Mouse (Mus musculus) gastrocnemius, adult 2 months (tissue): Measurements from ENCODE around the gene Naa20. TPM values are rescaled to one million over a fixed set of nuclear protein-coding genes. Genes with fewer than 3 reads are reported as not detected.

Experiments used
- DNase-seq: peaks from one replicate; pipeline ENCODE4 v3.0.0; 2022
- H3K27ac ChIP-seq: fragments of 200-600 bp; 2 replicates; pipeline ENCODE4 v1.8.1; 2022; ENCODE audit warnings: mild to moderate bottlenecking
- H3K4me3 ChIP-seq: fragments of 200-600 bp; 2 replicates; pipeline ENCODE4 v1.8.1; 2022; ENCODE audit warnings: mild to moderate bottlenecking, moderate library complexity
- CTCF ChIP-seq: fragments of 200-600 bp; IDR thresholded peaks from 2 replicates; pipeline ENCODE4 v1.8.1; 2022; ENCODE audit warnings: antibody characterized with exemption, mild to moderate bottlenecking, moderate library complexity
- intact Hi-C: fragments of 180-260 bp; cut with DNase I; formaldehyde crosslinking; loops from one replicate; pipeline ENCODE4 v1.15.1; 2025
- total RNA-seq, 2 experiments: library from RNA; stranded (reverse); gene quantifications; 2 replicates each; pipeline ENCODE4 v1.2.3; 2021

Naa20 gene
- total RNA-seq, 2 experiments from 2014 or later: 53.5 to 69.1 TPM

DNA sequence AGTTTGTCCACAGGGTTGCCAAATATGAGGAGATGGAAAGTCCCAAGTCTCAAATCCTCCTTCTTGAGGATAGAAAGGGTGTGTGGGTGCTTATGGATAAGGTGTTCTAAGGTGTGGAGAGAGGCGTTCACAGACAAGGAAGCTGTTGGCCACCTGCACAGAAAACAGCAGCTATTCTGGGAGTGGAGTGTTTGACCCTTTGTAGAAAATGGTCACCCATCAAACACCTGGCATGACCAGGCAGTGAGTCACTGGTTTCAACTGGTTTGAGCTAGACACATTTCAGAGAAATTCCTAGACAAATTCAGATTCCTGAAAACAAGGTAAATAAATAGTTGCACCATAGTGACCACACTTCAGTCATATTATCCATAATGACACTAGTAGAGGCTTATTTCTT lies 29.8 kb upstream of the Naa20 start:
- no peak for TF ChIP-seq CTCF
- H3K27ac ChIP-seq: peak overlapping the region; percentile 8; the same call in 1 of the 2 replicates
- intact Hi-C loops: no loop called here
- H3K4me3 ChIP-seq: no peak overlapping the region
- no peak for DNase-seq

GRCm38 (mm10) chr2:145873953-145874352 lies 27.9 kb upstream of the Naa20 start:
- Histone ChIP-seq H3K27ac (no peak overlapping the region), H3K4me3 (no peak overlapping the region)
- TF ChIP-seq CTCF: no peak
- no peak for DNase-seq
- intact Hi-C loops: no loop called here

GRCm38 (mm10) chr2:145874879-145875482 lies 26.9 kb upstream of the Naa20 start:
- intact Hi-C loops: no loop called here
- DNase-seq: no peak
- H3K4me3 ChIP-seq: no peak overlapping the region
- TF ChIP-seq CTCF: no peak
- H3K27ac ChIP-seq: no peak overlapping the region

DNA sequence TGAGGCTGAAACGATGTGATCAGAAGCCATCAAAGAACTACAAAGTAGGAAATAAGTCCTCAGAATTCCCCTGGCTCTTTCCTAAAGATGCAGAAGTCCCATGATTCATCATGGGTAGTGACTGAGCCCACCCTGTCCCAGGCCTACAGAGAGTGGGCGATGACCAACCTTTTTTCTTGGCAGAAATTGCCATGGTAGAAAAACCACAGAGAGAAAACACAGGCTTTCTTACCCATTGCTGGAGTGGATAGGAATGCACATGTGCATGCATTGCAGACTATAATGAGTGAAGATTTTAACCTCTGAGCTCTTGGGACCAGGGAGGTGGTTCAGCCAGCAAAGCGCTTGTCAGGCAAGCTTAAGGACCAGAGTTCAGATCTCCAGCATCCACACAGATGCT lies 24.7 kb upstream of the Naa20 start:
- TF ChIP-seq CTCF: no peak
- intact Hi-C loops: no loop called here
- H3K4me3 ChIP-seq: no peak overlapping the region
- H3K27ac ChIP-seq: no peak overlapping the region
- DNase-seq: no peak

DNA sequence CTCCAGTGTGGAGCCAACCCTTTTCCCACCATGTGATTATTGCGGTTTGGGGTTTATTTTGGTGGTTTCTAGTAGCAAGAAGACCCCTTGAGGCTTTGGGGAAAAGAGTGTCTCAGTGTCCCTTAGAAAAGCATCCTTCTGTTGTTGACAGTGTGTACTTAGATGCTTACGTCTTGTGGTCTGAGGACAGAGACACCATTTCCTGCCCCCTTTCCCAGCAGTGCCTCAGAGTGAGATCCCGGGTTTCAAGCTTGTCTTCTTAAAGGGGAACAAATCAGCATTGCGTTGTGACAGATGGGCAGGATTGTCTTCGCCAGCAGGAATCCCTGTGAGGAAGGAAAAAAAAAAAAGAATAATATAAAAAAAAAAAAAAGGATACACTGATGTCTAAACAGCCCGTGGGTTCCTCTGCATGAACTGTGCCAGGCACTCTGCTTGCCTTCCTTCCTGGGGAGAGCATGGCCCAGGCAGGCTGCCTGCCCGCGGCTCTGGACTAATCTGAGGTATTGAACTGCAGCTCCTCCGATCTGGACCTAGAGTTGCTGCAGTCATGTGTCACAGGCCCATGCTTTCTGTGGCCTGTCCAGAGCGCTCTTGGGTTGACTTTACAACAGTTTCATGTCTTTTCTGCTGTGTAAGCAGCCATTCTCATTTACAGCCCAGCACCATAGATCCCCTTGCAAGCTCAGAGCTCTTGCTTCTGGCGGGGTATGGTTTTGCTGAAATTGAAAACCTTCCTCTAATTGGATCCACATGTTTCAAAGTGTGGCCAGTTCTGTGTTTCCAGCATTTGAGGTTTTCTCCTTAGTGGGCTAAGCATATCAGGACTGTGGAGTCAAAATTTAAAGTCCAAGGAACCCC lies 20.8 kb upstream of the Naa20 start:
- peak overlapping the region; percentile 21 for H3K4me3 ChIP-seq
- no peak for TF ChIP-seq CTCF
- peak; percentile 57 for DNase-seq
- peak overlapping the region; percentile 82 for H3K27ac ChIP-seq
- intact Hi-C loops: loop anchor here (5.0 kb wide), 2 partner anchors 59 to 179 kb away; no protein-coding TSS in a partner anchor

- intact Hi-C loops: loop anchor here (5.0 kb wide), 2 partner anchors 60 to 180 kb away; no protein-coding TSS in a partner anchor
- H3K27ac ChIP-seq: peak overlapping the region; percentile 82
Measured at GRCm38 (mm10) chr2:145881932-145882331, 20.0 kb upstream of the Naa20 start.

GRCm38 (mm10) chr2:145882398-145882797 lies 19.5 kb upstream of the Naa20 start:
- peak; percentile 80 for TF ChIP-seq CTCF
- intact Hi-C loops: loop anchor here (5.0 kb wide), 2 partner anchors 60 to 180 kb away; no protein-coding TSS in a partner anchor
- Histone ChIP-seq H3K27ac (peak overlapping the region; percentile 92; the same call in 1 of the 2 replicates), H3K4me3 (no peak overlapping the region)
- no peak for DNase-seq

More at GRCm38 (mm10) chr2:145881932-145882331, 20.0 kb upstream of the Naa20 start:
- DNase-seq: no peak
- no peak overlapping the region for H3K4me3 ChIP-seq
- TF ChIP-seq CTCF: no peak

GRCm38 (mm10) chr2:145884036-145884912 lies 17.6 kb upstream of the Naa20 start:
- no peak for DNase-seq
- no peak for TF ChIP-seq CTCF
- Histone ChIP-seq H3K4me3 (peak overlapping the region; percentile 45), H3K27ac (peak overlapping the region; percentile 92)
- intact Hi-C loops: loop anchor here (2.0 to 5.0 kb wide), 3 partner anchors 21 to 182 kb away; no protein-coding TSS in a partner anchor

GRCm38 (mm10) chr2:145884913-145885785 lies 16.8 kb upstream of the Naa20 start:
- Histone ChIP-seq H3K27ac (peak overlapping the region; percentile 92), H3K4me3 (peak overlapping the region; percentile 45)
- intact Hi-C loops: loop anchor here (2.0 to 5.0 kb wide), 3 partner anchors 22 to 183 kb away; no protein-coding TSS in a partner anchor
- no peak for TF ChIP-seq CTCF
- peak; percentile 79 for DNase-seq

GRCm38 (mm10) chr2:145887937-145888765 lies 13.7 kb upstream of the Naa20 start:
- Histone ChIP-seq H3K4me3 (peak overlapping the region; percentile 46; the same call in 1 of the 2 replicates), H3K27ac (peak overlapping the region; percentile 92)
- TF ChIP-seq CTCF: peak; percentile 59
- peak; percentile 80 for DNase-seq
- intact Hi-C loops: no loop called here
